Mouse (Mus musculus) right cerebral cortex, adult 2 months (tissue): ENCODE data around the gene Hinfp.
"Not testable (repeated sequence)": the region's sequence is repeated elsewhere in the genome, so short reads cannot be mapped to it uniquely, and the experiment has no call there.

Source experiments
- DNase-seq, 2 experiments: peaks; one replicate each; pipeline ENCODE4 v3.0.0; 2021 to 2022; ENCODE audit warnings: low spot score in 2 of 2

Hinfp gene

DNA sequence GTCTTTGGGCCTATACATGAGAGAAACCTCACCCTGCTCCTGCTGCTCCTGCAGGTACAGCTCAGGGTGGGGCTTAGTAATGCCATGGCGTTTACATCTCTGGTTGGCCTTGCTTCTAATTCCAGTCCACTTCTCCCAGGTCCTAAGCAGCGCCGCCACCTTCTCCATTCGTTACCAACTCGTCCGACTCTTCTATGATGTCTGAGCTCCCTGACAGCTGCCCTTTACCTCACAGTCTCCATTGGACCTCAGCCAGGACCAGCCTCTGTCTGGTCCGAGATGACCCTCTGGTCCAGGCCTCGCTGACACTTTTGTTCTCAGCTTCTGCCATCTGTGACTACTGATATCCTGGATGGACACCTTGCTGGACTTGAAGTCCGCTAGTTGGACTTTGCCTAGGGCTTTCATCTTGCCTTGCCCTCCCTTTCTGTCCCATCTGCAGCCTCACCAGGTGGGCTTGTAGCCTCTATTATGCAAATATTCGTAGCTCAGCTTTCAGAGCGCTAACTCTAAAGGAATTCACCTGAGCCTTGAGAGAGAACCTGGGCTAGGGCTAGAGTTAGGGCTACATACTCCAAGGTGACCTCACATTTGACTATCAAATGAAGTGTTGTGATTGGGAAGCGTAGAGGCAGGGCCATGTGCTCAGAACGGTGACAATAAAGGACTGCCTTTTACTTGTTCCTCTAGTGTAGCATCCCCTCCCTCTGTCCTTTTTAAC, 27.6 kb upstream of the Hinfp start:
- DNase-seq: no peak

DNA sequence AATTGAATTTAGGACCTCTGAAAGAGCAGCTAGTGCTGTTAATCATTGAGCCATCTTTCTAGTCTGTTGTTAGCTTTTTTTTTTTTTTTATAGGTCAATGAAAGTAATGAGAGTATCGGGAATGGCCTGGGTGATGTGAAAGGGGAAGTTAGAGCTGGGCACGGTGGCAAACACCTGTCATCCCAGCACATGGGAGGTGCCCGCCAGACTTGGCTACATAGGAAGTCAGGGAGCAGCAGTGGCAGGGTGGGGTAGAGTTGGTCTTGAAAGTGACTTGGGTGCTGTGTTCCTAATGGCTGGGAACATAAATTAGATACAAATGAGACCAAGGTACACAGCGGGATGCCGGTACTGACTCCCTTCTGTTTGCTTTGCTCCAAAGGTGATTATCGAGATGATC, 25.3 kb upstream of the Hinfp start:
- no peak for DNase-seq

DNA sequence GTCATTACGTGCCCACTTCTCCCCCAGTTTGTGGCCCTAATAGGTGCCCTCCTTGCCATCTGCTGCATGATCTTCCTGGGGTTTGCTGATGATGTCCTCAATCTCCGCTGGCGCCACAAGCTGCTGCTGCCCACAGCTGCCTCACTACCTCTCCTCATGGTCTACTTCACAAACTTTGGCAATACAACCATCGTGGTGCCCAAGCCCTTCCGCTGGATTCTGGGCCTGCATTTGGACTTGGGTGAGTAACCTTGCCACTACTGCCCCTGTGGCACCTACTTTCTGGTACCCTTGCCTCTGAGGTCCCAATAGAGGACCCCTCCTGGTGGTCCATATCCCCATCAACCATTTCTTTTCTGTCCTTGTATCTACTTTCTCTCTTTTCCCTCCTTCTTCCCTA, 22.5 kb upstream of the Hinfp start:
- DNase-seq: no peak

DNA sequence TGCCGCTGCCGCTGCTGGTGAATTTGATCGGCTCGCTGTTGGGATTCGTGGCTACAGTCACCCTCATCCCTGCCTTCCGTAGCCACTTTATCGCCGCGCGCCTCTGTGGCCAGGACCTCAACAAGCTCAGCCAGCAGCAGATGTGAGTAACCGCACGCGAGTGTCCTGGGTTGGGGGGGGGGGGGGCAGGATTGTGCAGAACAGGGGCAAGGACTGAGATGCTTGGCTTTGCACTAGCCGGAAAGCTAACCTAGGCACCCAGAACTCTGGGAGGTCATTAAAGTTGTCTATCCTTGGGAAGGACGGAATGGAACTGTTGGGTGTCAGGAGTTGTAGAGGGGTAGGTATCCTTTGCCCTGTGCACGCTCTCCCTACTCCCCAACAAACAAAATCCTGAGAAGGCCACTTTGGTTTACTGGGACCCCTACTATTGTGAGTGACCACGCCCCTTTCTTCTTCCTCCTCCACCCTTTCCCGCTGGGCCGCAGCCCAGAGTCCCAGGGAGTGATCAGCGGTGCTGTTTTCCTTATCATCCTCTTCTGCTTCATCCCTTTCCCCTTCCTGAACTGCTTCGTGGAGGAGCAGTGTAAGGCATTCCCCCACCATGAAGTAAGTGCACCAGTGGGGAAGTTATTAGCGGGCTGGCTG, 21.7 kb upstream of the Hinfp start:
- DNase-seq: no peak

DNA sequence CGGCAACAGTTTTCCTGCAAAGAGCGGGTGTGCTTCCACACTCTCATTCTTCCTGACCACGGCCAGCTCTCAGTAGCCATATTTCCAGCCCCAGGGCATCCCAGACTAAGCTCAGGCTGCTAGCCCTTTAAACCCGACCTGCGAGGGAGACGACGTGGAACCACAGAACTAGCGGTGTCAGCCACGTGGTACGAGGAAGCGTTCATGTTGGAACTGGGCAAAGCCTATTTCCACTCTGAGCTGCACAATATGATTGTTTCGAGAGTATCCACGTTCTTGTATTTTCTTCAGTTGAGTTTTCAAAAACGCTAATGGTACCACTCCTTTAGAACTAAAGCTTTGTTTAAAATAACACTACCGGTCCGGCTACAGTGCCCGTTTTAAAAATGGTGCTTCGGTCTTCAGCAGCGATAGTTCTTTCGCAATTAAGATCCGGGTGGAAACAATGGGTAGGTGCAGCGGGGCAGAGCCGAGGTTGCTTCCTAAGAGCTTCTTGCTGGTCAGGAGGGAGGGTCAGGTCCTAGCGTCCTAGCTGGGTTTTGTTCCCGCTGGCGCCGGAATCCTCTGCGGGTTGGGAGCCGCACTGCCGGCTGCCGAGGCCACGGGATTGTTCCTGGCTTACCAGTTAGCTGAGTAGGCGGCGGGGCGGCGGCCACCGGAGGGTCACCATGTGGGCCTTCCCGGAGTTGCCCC, 21.0 kb upstream of the Hinfp start:
- DNase-seq: peak; percentile 86

DNA sequence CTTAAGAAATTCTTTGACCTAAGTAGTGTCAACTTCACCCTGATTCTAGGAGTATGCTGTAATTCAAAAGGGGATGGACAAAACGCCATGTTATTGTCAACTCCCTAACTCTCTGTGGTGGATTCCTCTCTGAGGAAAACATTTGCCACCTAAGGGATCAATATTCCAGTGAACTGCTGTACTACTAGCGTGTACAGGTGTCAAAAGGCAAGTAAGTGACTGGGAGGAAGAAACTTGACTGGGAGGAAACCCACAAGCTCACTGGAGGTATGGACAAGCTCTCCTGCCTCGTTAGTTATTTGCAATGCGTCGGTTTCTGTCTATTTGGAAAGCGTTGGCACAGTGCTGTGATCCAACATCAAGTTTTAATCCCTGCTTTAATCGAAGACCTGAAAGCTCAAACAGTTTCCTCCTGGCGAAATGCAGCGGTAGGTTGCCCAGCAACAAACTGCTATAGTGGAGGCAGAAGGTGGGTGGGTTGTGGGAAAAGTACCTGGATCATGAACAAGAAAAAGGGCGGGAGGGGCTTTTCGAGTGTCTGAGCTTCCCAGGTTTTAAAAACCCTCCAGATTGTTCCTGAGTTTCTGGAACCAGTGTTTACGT, 20.4 kb upstream of the Hinfp start, which contains the start of gene Dpagt1:
Gene Dpagt1, plus strand, starts transcription at position 252 of the 603 bp plus-strand sequence.
- no peak for DNase-seq

DNA sequence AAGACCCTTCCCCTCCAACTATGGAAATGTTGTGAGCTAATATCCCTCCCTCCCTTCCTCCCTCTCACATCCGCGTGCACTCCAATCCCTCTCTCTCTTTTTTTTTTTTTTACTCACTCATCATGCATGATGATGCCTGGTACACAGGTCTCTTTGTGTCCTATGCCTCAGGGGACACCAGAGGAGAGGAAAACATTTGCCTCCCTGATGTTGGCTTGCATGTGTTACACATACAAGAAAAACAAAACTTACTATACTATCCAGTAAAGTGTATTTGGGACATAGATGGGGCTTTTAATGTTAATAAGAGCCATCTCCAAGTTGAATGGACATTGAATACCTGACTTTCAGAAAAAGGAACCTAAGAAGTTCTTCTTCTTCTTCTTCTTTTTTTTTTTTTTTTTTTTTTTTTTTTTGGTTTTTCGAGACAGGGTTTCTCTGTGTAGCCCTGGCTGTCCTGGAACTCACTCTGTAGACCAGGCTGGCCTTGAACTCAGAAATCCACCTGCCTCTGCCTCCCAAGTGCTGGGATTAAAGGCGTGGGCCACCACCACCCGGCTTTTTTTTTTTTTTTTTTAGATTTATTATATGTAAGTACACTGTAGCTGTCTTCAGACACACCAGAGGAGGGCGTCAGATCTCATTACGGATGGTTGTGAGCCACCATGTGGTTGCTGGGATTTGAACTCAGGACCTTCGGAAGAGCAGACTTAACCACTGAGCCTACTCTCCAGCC, 19.7 kb upstream of the Hinfp start:
- not testable (repeated sequence) for DNase-seq

DNA sequence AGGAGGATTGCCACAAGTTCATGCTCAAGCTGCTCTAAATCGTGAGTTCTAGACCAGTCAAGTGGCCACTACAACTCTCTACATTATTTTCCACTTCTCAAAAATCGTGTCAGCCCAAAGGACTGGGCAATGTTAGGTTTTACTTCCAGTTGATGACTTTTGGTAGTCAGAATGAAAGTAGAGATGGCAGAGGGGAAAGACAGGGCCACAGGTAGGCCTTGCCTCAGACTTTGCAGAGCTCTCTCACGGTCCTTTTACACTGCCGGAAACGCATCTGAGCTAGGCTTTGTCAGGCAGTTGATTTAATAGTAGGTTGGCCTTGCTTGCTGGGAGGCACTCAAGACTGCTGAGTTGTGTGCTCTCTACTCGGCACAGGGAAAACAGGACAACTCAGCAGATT, 18.7 kb upstream of the Hinfp start:
- DNase-seq: no peak

DNA sequence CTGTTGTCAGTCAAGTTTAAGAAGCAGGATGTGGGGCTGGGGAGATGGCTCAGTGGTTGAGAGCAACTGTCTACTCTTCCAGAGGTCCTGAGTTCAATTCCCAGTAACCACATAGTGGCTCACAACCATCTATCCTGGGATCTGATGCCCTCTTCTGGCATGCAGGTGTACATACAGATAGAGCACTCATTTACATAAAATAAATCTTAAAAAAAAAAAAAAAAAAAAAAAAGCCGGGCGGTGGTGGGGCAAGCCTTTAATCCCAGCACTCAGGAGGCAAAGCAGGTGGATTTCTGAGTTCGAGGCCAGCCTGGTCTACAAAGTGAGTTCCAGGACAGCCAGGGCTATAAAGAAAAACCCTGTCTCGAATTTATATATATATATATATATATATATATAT, 18.2 kb upstream of the Hinfp start:
- not testable (repeated sequence) for DNase-seq

DNA sequence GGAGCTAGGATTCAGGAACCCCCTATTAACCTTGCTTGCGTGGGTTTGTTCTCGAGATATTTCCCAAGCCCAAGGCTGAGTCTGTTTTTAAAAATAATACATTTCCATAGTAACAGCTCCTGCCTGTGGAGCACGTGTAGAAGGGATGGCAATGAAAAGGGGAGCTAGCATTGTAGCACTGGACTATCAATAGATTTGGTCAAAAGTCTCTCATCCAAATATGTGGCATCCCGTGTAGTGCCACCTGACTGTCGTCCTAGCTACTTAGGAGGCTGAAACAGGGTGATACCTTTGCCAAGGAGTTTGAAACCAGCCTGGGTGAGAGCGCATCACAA, 15.3 kb upstream of the Hinfp start:
- peak; percentile 46 to 56 for DNase-seq

DNA sequence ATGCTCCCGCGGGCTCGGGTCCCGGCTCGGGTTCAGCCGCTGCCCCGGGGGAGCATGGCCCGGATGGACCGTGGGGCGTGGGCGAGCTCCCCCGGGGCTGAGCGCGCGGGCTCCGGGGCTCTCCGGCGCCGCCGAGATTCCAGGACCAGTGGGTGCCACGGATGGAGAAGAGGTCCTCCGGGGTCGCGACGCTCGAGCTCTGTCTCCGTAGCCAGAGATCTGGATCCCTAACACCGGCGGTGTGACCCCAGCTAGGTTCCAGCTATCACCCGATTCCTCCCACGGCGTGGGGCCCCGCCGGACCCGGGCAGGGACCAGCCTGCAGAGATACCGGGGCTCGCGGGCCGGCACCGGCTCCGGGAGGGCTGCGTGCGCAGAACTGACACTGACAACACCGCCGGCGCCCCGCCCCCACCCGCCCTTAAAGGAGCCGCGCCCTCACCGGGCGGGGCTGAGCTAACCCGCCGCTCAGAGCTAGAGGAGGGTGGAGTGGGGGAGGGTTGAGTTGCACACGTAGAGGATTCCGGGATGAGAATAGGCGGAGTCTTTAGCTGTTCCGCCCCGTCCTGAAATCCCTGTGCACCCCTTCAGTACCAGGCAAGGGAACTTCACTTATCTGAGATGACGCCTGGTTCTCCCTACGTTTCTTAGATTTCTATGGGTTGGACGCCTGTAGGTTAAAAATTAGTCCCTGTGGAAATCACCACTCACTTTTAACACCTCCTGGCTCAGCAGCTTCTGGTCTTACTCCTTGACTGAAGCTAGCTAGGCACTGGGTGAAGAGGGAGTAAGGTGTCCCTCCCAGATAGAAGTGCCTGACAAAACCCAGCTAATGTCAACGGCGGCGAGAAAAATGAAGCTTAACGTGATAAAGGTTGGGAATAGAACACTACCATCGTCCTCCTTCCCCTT, 14.7 kb upstream of the Hinfp start, which contains the start of gene C2cd2l:
Gene C2cd2l, minus strand, starts transcription at position 399 of the 912 bp plus-strand sequence.
- DNase-seq: peak; percentile 90

DNA sequence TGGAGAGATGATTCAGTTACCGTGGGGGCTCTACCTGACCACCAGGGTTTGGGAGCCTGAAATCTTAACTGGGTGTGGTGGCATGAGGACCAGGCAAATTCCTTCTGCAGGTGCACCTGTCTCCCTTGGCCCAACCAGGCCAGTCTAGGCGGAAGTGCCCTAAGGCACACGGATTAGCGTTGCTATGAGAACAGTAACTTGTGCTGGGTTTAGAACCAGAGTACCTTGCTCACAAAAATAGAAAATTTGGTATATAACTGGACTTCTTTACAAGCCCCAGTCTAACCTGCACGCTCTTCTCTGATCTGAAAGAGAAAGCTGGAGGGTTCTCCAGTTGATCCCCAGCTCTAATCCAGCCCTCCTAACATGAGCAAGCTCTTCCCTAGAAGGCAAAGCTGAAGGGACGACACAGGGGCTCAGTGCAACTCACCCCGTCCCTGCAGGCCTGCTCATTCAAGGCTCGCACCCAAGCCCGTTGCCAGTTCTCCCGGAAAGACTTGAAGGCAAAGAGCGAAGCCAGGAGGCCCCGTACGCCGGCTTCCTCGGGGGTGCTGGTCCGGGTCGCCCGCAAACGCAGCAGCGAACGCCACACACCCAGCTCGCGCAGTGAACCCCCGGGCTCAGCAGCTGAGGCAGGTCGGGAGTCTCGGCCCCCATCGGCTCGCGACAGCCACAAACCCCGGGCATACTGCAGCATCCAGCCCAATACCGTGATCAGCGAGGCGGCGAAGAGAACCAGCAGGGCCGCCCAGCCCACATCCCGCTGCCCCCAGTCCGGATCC, 13.8 kb upstream of the Hinfp start:
- peak in 1 of 2 experiments; percentile 35 for DNase-seq

DNA sequence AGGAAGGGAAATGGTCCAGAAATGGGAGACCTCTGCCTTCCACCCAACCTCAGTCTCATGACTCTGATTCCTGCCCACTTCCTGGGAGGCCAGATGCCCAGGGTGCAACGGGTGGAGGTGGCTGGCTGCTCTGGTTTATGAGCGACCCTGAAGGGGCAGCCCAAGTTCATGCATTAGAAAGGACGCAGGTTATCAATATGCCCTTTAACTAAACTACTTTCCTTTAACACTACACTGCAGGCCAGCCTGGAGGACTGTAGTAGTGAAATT, 13.3 kb upstream of the Hinfp start:
- no peak for DNase-seq

DNA sequence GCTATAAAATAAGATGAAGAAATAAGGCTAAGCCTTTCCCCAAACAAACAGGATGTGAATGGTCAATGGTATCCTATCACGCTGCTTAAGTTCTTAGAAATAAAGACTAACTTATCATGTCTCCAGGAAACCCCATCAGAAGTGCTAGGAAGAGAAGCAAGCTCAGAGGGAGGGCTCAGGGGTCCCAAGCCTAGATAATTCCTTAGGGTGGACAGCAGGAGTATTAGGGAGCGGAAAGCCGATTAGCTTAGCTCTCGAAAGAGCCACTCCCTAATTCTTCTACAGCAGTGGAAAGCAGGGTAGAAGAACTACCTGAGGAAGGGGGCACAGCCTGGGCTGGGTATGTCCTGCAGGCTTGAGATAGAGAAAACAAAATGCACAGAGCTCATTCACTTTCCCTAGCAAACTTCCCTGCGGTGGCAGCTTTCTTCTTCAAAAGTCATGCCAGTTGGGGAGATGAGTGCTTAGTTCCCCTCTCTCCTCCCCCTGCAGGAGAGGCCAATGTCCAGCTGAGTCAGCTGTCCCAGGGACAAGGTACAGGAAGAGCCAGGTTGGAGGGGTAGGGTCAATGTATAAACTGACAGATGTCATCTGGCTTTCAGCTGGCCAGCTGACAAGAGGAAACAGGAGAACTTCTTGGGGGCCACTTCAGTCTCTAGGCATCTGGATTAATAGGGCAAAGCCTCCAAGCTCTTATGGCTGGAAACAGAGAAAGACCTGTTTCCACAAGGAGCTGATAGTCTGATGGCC, 12.8 kb upstream of the Hinfp start:
- DNase-seq: no peak

DNA sequence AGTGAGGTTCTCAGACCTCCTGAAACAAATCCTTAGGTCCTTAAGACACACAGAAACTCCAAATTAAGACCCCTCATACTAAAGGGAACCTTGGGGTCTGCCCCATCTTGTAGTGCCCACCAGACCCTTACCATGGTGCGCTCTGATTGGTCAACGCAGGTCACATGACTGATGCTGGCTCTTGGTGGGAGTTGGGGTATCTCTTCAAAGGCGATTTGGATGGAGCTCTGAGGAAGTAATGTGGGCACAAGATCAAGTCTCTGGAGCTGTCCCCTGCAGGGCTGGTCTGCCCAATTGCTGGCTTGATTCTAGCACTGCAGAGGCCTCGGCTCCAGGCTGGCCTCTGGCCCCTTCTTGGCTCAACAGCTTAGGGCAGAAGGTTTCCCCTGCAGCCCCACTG, 12.0 kb upstream of the Hinfp start:
- no peak for DNase-seq

DNA sequence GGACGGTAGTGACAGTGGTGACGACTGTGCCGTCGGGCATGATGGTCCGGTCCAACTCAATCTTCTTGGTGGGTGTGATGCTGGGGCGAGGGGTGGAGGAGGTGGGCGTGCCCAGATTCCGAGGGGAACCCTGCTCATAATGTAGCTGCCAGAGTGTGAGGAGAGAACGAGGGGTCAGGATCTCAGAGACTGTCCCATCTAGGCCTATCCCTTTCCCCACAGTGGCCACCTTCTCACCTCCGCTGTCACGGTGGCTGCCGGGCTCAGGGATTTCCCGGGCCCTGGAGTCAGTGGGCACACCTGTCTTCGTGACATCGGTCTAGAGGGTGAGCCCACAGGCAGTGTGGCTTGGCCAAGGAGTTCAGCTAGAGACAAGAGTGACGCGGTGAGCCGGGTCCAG, 9.4 kb upstream of the Hinfp start:
- no peak for DNase-seq

DNA sequence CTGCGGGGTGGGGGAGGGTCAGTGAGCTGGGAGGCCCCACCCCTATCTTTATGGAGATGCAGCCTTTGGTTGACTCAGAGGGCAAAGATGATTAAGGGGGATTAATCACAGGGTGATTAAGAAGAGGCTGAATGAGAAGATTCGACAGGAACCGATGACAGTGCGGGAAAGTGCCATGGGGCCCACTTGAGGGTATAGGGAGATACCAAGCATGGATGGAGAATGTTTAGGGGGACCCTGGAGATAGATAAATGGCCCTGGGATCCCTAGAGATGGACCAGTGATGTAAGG, 8.7 kb upstream of the Hinfp start:
- no peak for DNase-seq

DNA sequence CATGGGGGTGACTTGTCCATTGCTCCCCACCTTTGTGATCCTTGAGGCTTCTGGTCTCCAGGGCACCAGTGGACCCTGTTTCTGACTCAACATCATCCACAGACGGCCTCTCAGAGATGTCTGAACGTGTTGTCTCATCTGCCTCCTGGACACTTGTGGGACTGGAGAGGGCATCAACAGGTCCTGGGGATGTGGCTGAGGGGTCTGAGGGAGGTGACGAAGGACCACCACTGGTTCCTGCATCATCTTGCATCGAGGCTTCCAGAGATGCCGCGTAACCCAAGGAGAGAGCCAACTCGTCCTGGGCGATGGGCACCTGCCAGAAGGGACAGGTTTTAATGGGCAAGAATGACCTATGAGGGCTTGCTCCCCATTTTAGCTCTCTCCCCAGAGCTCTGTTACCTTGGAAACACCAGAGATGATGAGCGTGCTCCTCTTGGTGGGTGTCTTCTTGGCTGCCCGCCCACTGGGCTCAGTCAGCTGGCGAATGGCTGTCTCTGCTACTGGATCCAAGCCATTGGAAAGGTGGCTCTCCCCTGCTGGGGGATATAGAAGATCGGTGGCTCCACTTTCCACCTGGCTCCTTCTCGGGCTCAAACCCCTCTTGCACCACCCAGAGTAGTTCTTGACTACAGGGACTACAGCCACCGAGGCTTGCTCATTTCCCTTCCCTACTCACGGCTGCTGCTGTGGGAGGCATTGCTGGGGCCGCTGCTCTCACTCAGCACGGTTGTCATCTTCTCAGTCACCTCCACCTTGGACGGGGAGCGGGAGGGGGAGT, 8.2 kb upstream of the Hinfp start:
- peak; percentile 87 to 88 for DNase-seq
